Mouse (Mus musculus) C2C12 (cell line): ENCODE measurements at regions not wholly inside any gene's neighbourhood (a gene's known extent, or its start where the extent isn't known, plus 50 kb on each side); places are given as distances from the start of the nearest gene placed in this dataset.

ENCODE experiments used
- H3K27me3 ChIP-seq: one replicate; pipeline ENCODE4 v1.6.1; 2011; ENCODE audit not compliant: control insufficient read depth, insufficient read depth, insufficient read length
- H3K36me3 ChIP-seq: one replicate; pipeline ENCODE4 v1.6.1; 2011; ENCODE audit not compliant: control insufficient read depth, insufficient read depth
- H3K4me3 ChIP-seq: one replicate; pipeline ENCODE4 v1.5.1; 2011; ENCODE audit warnings: mild to moderate bottlenecking, control low read depth; ENCODE audit not compliant: poor library complexity, insufficient read depth, severe bottlenecking
- H3K79me2 ChIP-seq: one replicate; pipeline ENCODE4 v1.6.1; 2011; ENCODE audit not compliant: control insufficient read depth, insufficient read depth
- H3K79me3 ChIP-seq: one replicate; pipeline ENCODE4 v1.6.1; 2011; ENCODE audit warnings: low read depth, control low read depth
- H3ac ChIP-seq: one replicate; pipeline ENCODE3; 2011; ENCODE audit warnings: low read depth; ENCODE audit not compliant: control insufficient read depth, insufficient read length
- CEBPB ChIP-seq: IDR thresholded peaks from one replicate; pipeline ENCODE4 v1.6.1; 2011; ENCODE audit warnings: low read depth, mild to moderate bottlenecking, control low read depth, moderate library complexity
- CTCF ChIP-seq: IDR thresholded peaks from one replicate; pipeline ENCODE4 v1.5.1; 2011; ENCODE audit not compliant: control insufficient read depth, insufficient read depth, insufficient read length
- FOSL1 ChIP-seq: IDR thresholded peaks from one replicate; pipeline ENCODE4 v1.8.0; 2011; ENCODE audit warnings: mild to moderate bottlenecking, low read length; ENCODE audit not compliant: poor library complexity, insufficient read depth, severe bottlenecking
- MAX ChIP-seq: IDR thresholded peaks from one replicate; pipeline ENCODE4 v1.6.1; 2011; ENCODE audit warnings: mild to moderate bottlenecking, control low read depth
- MYOD1 ChIP-seq: IDR thresholded peaks from one replicate; pipeline ENCODE4 v1.6.1; 2011; ENCODE audit warnings: low read depth; ENCODE audit not compliant: control insufficient read depth, insufficient read length
- MYOG ChIP-seq: IDR thresholded peaks from one replicate; pipeline ENCODE4 v1.6.1; 2011; ENCODE audit not compliant: control insufficient read depth, insufficient read length; ENCODE audit errors: extremely low read depth
- USF1 ChIP-seq: IDR thresholded peaks from one replicate; pipeline ENCODE4 v1.6.1; 2011; ENCODE audit warnings: low read depth, mild to moderate bottlenecking, control low read depth, moderate library complexity

DNA sequence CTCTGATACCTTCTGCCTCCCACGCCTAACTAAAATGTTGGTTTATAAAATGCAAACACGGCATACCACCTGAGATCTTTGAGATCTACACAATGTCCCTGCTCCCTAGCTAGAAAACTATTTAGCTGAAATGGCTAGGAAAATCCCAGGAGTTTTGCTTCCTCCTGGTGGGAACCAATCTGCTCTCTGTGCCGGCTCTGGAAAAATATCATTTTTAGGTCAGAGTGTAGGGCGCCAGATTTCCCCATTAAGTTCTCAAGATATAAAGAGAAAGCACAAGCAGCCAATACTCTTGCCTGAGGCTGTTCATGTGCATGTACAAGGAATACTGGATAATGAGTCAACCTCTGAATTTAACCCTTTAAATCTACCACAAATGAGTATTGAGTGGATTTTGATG, 301.0 kb downstream of the 9330182O14Rik start:
- Histone ChIP-seq H3K27me3 (no peaks in the 10 kb centered on the region), H3K4me3 (no peak overlapping the region), H3K79me3 (no peaks in the 10 kb centered on the region), H3K36me3 (no peaks in the 10 kb centered on the region), H3K79me2 (no peaks in the 10 kb centered on the region), H3ac (no peak overlapping the region)
- TF ChIP-seq USF1 (no peak), CTCF (no peak), FOSL1 (no peak), CEBPB (no peak), MYOG (no peak), MAX (no peak), MYOD1 (no peak)

DNA sequence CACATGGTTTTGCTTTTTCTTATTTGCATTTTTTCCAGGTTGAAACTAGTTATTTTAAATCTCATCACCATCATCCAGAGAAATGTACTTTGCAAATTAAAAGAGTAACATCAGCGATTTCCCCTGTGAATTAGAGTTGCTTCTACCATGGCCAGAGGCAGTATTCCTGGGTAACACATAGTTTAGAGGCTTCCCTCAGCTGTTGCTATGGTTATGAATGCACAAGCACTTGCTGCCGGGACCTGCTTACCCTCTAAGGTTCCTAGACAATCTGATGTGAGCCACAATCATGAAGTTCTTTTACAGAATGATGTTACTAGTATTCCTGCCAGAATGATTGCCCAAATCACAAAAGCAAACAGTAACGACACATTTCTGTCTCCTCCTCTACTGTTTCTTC, 302.5 kb downstream of the 9330182O14Rik start:
- Histone ChIP-seq H3K36me3 (no peaks in the 10 kb centered on the region), H3K27me3 (no peaks in the 10 kb centered on the region), H3ac (no peak overlapping the region), H3K79me2 (no peaks in the 10 kb centered on the region), H3K4me3 (no peak overlapping the region), H3K79me3 (no peaks in the 10 kb centered on the region)
- TF ChIP-seq CEBPB (no peak), CTCF (no peak), MAX (no peak), USF1 (no peak), FOSL1 (no peak), MYOD1 (no peak), MYOG (no peak)

GRCm38 (mm10) chr15:40439827-40440226, 305.7 kb downstream of the 9330182O14Rik start:
- TF ChIP-seq MYOG, result no peak
- no peak for TF ChIP-seq CTCF
- TF ChIP-seq USF1, result no peak
- no peak for TF ChIP-seq MYOD1
- TF ChIP-seq CEBPB, result no peak
- Histone ChIP-seq H3K36me3 (no peaks in the 10 kb centered on the region), H3ac (no peak overlapping the region), H3K79me2 (no peaks in the 10 kb centered on the region), H3K4me3 (no peak overlapping the region), H3K79me3 (no peaks in the 10 kb centered on the region), H3K27me3 (no peaks in the 10 kb centered on the region)

- Histone ChIP-seq H3K79me2 (no peaks in the 10 kb centered on the region), H3K27me3 (no peaks in the 10 kb centered on the region), H3K36me3 (no peaks in the 10 kb centered on the region), H3K4me3 (no peak overlapping the region), H3ac (no peak overlapping the region), H3K79me3 (no peaks in the 10 kb centered on the region)
- TF ChIP-seq FOSL1 (no peak), USF1 (no peak), MYOG (no peak), MAX (no peak), MYOD1 (no peak), CTCF (no peak), CEBPB (no peak)
Observed at GRCm38 (mm10) chr15:40448623-40449022, 314.5 kb downstream of the 9330182O14Rik start.

DNA sequence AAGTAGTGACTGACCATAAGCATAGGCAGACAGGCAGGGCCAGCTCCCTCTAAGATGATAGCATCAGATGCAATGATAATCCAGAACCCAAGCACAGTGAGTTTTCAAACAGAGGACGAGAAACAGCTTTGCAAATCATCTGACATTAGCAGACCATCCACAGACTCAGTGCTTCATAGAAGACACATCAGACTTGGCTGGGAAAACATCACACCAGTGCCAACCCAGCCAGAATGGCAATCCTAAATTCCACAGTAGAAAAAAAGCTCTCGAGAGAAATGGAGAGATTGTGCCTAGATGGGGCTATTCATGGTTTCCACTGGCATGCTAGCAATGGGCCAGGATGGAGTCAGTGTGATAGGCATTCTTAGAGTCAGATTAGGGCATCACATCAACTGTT, 319.1 kb downstream of the 9330182O14Rik start:
- no peaks in the 10 kb centered on the region for H3K27me3 ChIP-seq
- no peaks in the 10 kb centered on the region for H3K36me3 ChIP-seq
- TF ChIP-seq USF1, result no peak
- no peak for TF ChIP-seq MAX
- no peak for TF ChIP-seq FOSL1
- no peak for TF ChIP-seq CEBPB
- no peak overlapping the region for H3K4me3 ChIP-seq
- H3K79me2 ChIP-seq, result no peaks in the 10 kb centered on the region
- H3ac ChIP-seq, result no peak overlapping the region
- H3K79me3 ChIP-seq, result no peaks in the 10 kb centered on the region

DNA sequence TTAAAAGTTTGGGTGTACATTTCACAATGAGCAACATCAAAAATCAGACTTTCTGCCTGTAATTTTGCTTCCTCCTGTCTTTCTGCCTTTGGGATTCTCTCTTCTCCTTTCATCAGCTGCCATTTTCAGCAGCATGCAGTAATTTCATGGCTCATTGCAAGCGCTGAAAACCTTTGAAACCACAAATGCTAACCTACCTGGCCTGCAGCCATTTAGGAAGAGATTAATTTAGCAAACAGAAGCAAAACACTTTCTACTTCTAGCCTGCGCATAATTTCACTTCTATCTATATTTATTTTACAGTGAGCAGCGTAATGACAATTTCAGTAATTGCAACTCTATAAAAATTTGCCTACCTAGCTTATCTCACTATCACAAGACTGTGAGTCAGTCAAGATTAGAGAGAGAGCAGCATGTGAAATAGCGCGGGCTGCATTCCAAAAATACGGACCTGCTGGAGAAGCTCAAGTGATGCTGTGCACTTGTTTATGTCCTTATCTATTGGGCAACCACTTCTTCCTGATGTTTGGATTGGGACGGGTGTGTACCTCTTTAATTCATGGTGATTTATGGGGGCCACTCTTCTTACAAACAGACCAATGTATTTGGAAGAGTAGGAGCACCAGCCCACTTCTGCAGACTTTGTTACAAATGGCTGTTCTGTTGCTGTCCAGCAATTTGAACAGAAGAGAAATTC, 341.6 kb downstream of the 9330182O14Rik start:
- no peaks in the 10 kb centered on the region for H3K36me3 ChIP-seq
- no peak overlapping the region for H3ac ChIP-seq
- no peak overlapping the region for H3K4me3 ChIP-seq
- no peaks in the 10 kb centered on the region for H3K79me3 ChIP-seq
- no peaks in the 10 kb centered on the region for H3K79me2 ChIP-seq
- no peak for TF ChIP-seq MAX
- peak; percentile 11 for TF ChIP-seq CEBPB
- no peaks in the 10 kb centered on the region for H3K27me3 ChIP-seq
